Mouse (Mus musculus) stomach, postnatal 0 days (tissue): ENCODE results near the gene Coro1a. TPM values are rescaled to one million over a fixed set of nuclear protein-coding genes. Genes with fewer than 3 reads are reported as not detected.

Source experiments
- ATAC-seq: fragments of 200-750 bp; cut with Nextera tagmentation; 2 replicates; pipeline ENCODE4 v1.8.0; 2017; ENCODE audit not compliant: low FRiP score, low TSS enrichment
- DNase-seq: peaks from one replicate; pipeline ENCODE4 v3.0.0-alpha.2; 2016; ENCODE audit warnings: low spot score
- H3K27ac ChIP-seq: fragments of 300-500 bp; sonication (generic); replicated peaks from 2 replicates; pipeline ENCODE4 v1.5.1; 2014; ENCODE audit warnings: mild to moderate bottlenecking, control low read depth
- H3K27me3 ChIP-seq: fragments of 300-500 bp; sonication (generic); 2 replicates; pipeline ENCODE4 v1.6.1; 2014; ENCODE audit warnings: low read length; ENCODE audit not compliant: control insufficient read depth, insufficient read depth
- H3K36me3 ChIP-seq: fragments of 300-500 bp; sonication (generic); 2 replicates; pipeline ENCODE4 v1.6.1; 2014; ENCODE audit warnings: low read length, mixed read lengths; ENCODE audit not compliant: control insufficient read depth, insufficient read depth
- H3K4me1 ChIP-seq: fragments of 300-500 bp; sonication (generic); replicated peaks from 2 replicates; pipeline ENCODE4 v1.6.1; 2014; ENCODE audit warnings: antibody characterized with exemption; ENCODE audit not compliant: control insufficient read depth, insufficient read depth
- H3K4me2 ChIP-seq: fragments of 300-500 bp; sonication (generic); replicated peaks from 2 replicates; pipeline ENCODE4 v1.6.1; 2014; ENCODE audit warnings: low read depth, mild to moderate bottlenecking, control low read depth, moderate library complexity
- H3K4me3 ChIP-seq: fragments of 300-500 bp; sonication (generic); 2 replicates; pipeline ENCODE4 v1.5.1; 2014; ENCODE audit warnings: low read depth, low read length, control low read depth
- H3K9ac ChIP-seq: fragments of 300-500 bp; sonication (generic); 2 replicates; pipeline ENCODE4 v1.6.1; 2014; ENCODE audit warnings: mild to moderate bottlenecking, low read length, control low read depth, mixed read lengths
- H3K9me3 ChIP-seq: fragments of 300-500 bp; sonication (generic); 2 replicates; pipeline ENCODE4 v1.6.1; 2016; ENCODE audit warnings: low read length; ENCODE audit not compliant: control insufficient read depth
- CTCF ChIP-seq: IDR thresholded peaks from 2 replicates; pipeline ENCODE4 v1.5.1; 2016; ENCODE audit warnings: antibody characterized with exemption, low read depth, mild to moderate bottlenecking, moderate library complexity
- EP300 ChIP-seq: optimal IDR thresholded peaks from 2 replicates; pipeline ENCODE3; 2016; ENCODE audit warnings: antibody characterized with exemption
- WGBS: fragments of 180-500 bp; shearing (Covaris S2); extraction: QIAGEN DNeasy Blood & Tissue Kit; methylation state at CpG from one replicate; pipeline ENCODE4 v1.1.7; 2014; 5-methylcytosine and 5-hydroxymethylcytosine counted together
- polyA plus RNA-seq: library from polyadenylated mRNA; unstranded; fragments of >200 nt; fragmentation: Nextera tagmentation; extraction: Ambion mirVana; gene quantifications from 2 replicates; pipeline ENCODE4 v1.2.1, GENCODE M21; 2015

Coro1a gene
- polyA plus RNA-seq, 1 experiment from 2014 or later, result 16.9 TPM

DNA sequence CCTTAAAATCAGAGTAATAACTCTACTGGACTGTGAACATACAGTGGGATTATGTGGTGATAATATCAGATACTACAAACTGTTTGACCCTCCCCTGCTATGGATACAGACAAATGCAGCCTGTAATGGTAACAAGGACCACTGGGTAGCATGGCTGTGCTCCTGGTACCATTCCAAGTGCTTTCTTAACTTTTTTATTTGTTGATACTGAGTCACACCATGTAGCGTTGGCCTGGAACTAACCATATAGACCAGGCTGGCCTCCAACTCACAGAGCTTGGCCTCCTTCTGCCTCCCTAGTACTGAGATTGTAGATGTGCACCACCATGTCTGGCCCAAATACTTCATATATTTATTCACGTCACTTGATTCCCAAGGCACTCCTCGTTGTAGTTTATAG is 42.3 kb downstream of the Coro1a start:
- no peak overlapping the region for H3K27ac ChIP-seq
- no peaks in the 10 kb centered on the region for H3K9me3 ChIP-seq
- no peak overlapping the region for H3K4me2 ChIP-seq
- no peaks in the 10 kb centered on the region for H3K36me3 ChIP-seq
- 82% methylated on average over 3 of the region's 3 CpGs for WGBS
- no peaks in the 10 kb centered on the region for H3K27me3 ChIP-seq
- no peak overlapping the region for H3K4me3 ChIP-seq
- no peak for DNase-seq
- H3K4me1 ChIP-seq, result no peaks in the 10 kb centered on the region
- no peak for TF ChIP-seq CTCF
- H3K9ac ChIP-seq, result no peak overlapping the region
- no peak for ATAC-seq

DNA sequence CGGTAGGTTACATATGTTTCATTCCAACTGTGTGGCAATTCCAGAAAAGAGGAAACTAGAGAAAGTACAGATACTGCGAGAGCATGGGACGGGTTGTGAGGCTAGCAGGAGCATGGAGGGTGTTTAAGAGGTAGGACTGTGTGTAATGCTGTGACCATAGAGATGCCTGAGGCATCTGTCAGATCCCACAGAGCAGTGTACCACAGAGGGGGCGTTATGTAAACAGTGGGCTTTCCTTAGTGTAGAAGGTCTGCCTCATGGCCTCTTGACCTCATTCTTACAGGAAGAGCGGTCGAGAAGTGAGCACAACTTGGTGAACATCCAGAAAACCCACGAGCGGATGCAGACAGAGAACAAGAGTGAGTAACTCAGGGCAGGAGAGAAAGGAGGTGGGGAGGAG is 43.9 kb downstream of the Coro1a start:
- no peak overlapping the region for H3K4me2 ChIP-seq
- ATAC-seq (peak; percentile 10; the same call in 1 of the 2 replicates), DNase-seq (no peak)
- no peak overlapping the region for H3K9ac ChIP-seq
- H3K36me3 ChIP-seq, result no peaks in the 10 kb centered on the region
- no peaks in the 10 kb centered on the region for H3K27me3 ChIP-seq
- no peaks in the 10 kb centered on the region for H3K9me3 ChIP-seq
- no peak overlapping the region for H3K27ac ChIP-seq
- H3K4me3 ChIP-seq, result no peak overlapping the region
- TF ChIP-seq EP300 (no peak), CTCF (no peak)
- no peaks in the 10 kb centered on the region for H3K4me1 ChIP-seq
- 46% methylated on average over 8 of the region's 8 CpGs for WGBS

- DNase-seq (no peak), ATAC-seq (no peak)
- Histone ChIP-seq H3K27ac (no peak overlapping the region), H3K9me3 (no peaks in the 10 kb centered on the region), H3K36me3 (no peaks in the 10 kb centered on the region), H3K4me1 (no peaks in the 10 kb centered on the region), H3K4me2 (no peak overlapping the region), H3K27me3 (no peaks in the 10 kb centered on the region), H3K4me3 (no peak overlapping the region), H3K9ac (no peak overlapping the region)
- 78% methylated on average over 3 of the region's 3 CpGs for WGBS
- TF ChIP-seq CTCF (no peak), EP300 (no peak)
These were observed 47.8 kb downstream of the Coro1a start for GRCm38 (mm10) chr7:126659771-126660170.

GRCm38 (mm10) chr7:126657522-126657921 is 50.1 kb downstream of the Coro1a start:
- Histone ChIP-seq H3K4me3 (no peak overlapping the region), H3K27me3 (no peaks in the 10 kb centered on the region), H3K9ac (no peak overlapping the region), H3K9me3 (no peaks in the 10 kb centered on the region), H3K36me3 (no peaks in the 10 kb centered on the region), H3K27ac (no peak overlapping the region), H3K4me2 (no peak overlapping the region), H3K4me1 (no peaks in the 10 kb centered on the region)
- no peak for TF ChIP-seq EP300
- TF ChIP-seq CTCF, result no peak
- WGBS, result 85% methylated on average over 1 of the region's 1 CpGs
- DNase-seq (no peak), ATAC-seq (no peak)

DNA sequence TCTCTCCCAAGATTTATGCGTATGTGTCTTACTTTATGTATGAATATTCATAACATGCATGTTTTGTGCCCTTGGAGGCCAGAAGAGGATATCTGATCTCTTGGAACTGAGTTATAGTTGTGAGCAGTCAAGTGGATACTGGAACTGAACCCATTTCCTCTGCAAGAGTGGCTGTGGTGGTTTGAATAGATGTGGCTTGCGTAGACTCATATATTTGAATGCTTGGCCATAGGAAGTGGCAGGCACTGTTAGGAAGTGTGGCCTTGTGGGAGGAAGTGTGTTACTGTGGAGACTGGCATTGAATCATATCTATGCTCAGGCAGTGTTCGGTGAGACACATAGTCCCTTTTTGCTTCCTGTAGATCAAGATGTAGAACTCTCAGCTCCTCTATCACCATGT is 51.9 kb downstream of the Coro1a start:
- ATAC-seq (no peak), DNase-seq (no peak)
- Histone ChIP-seq H3K4me1 (no peaks in the 10 kb centered on the region), H3K27ac (no peak overlapping the region), H3K27me3 (no peaks in the 10 kb centered on the region), H3K36me3 (no peaks in the 10 kb centered on the region), H3K9me3 (no peaks in the 10 kb centered on the region), H3K9ac (no peak overlapping the region), H3K4me2 (no peak overlapping the region), H3K4me3 (no peak overlapping the region)
- WGBS, result 83% methylated on average over 3 of the region's 3 CpGs
- TF ChIP-seq CTCF, result no peak
- TF ChIP-seq EP300, result no peak

DNA sequence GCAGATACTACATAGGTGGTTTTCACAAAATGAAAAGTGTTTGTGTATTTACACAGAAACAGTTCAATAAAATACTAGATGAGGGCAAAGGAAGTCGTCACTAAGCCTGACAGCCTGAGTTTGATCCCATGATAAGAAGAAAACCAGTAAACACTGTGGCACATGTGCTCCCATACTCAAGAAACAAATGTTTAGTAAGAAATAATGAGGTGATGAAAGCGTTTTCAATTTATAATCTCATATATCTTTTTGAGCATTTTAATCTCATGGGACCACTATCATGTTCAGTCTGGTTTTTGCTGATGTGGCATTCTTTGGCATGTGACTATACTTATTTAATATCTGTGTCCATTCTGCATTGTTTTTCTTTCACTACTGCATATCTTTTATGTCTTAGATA is 53.6 kb downstream of the Coro1a start:
- Histone ChIP-seq H3K27ac (no peak overlapping the region), H3K4me3 (no peak overlapping the region), H3K9me3 (no peaks in the 10 kb centered on the region), H3K27me3 (no peaks in the 10 kb centered on the region), H3K36me3 (no peaks in the 10 kb centered on the region), H3K9ac (no peak overlapping the region), H3K4me1 (no peaks in the 10 kb centered on the region), H3K4me2 (no peak overlapping the region)
- no peak for DNase-seq
- TF ChIP-seq CTCF, result no peak
- no peak for TF ChIP-seq EP300
- 72% methylated on average over 2 of the region's 2 CpGs for whole genome bisulfite sequencing
- ATAC-seq, result no peak
